Comparison of ENCODE assay signal across 25 mouse cellular contexts in genomic region chr9:51824516-51824915, GRCm38 (mm10). TPM values are rescaled to one million over a fixed set of nuclear protein-coding genes. Genes with fewer than 3 reads are reported as not detected.
DNase-seq lines count a peak whose midpoint lies in the region; ATAC-seq and TF ChIP-seq lines count a peak whose summit lies in the region.
"Had no signal": no experiment of that assay in that cellular context is flagged by ENCODE, and none has a peak within 500 bp of the region (broad histone marks: within the 10 kb centered on the region; RNA-seq: fewer than 3 reads in every experiment).

No protein-coding gene starts in this region.

- H3K27me3 ChIP-seq in heart, adult 2 months (ENCODE audit: control insufficient read depth, insufficient read depth, low read length) = no peaks in the 10 kb centered on the region
- H3K27me3 ChIP-seq in heart, embryonic 12.5 days (replicated peaks) = no peaks in the 10 kb centered on the region
- no peaks in the 10 kb centered on the region for H3K27me3 ChIP-seq in kidney, embryonic 14.5 days (ENCODE audit: control insufficient read depth, insufficient read depth, low read length)
- no peaks in the 10 kb centered on the region for H3K27me3 ChIP-seq in kidney, embryonic 16.5 days (ENCODE audit: insufficient read depth, low read length)
- H3K27me3 ChIP-seq: embryonic facial prominence, embryonic 13.5 days; embryonic facial prominence, embryonic 15.5 days; forebrain, embryonic 12.5 days had no signal

- H3K36me3 ChIP-seq in heart, adult 2 months (ENCODE audit: control insufficient read depth, insufficient read depth, low read length) = peaks cover 3% of the 10 kb centered on the region; the same call in 1 of the 2 replicates
- H3K36me3 ChIP-seq in heart, embryonic 12.5 days = no peaks in the 10 kb centered on the region
- no peaks in the 10 kb centered on the region for H3K36me3 ChIP-seq in kidney, embryonic 14.5 days (ENCODE audit: control insufficient read depth, insufficient read depth, low read length)
- no peaks in the 10 kb centered on the region for H3K36me3 ChIP-seq in kidney, embryonic 16.5 days (ENCODE audit: insufficient read depth, low read length)
- H3K36me3 ChIP-seq: embryonic facial prominence, embryonic 13.5 days; embryonic facial prominence, embryonic 15.5 days; forebrain, embryonic 10.5 days; forebrain, embryonic 12.5 days had no signal

- H3K9me3 ChIP-seq in heart, embryonic 12.5 days (replicated peaks) = no peaks in the 10 kb centered on the region
- H3K9me3 ChIP-seq in kidney, embryonic 14.5 days (ENCODE audit: control insufficient read depth, low read length) = no peaks in the 10 kb centered on the region
- no peaks in the 10 kb centered on the region for H3K9me3 ChIP-seq in kidney, embryonic 16.5 days (ENCODE audit: low read length)
- H3K9me3 ChIP-seq: embryonic facial prominence, embryonic 13.5 days; embryonic facial prominence, embryonic 15.5 days; forebrain, embryonic 10.5 days; forebrain, embryonic 12.5 days had no signal

- TF ChIP-seq POLR2A in heart, adult 2 months (IDR thresholded peaks at IDR 0.05; ENCODE audit: insufficient read depth, low read depth, low read length) = no peak

- peak overlapping the region; percentile 53 for H3K27ac ChIP-seq in heart, adult 2 months
- no peak overlapping the region for H3K27ac ChIP-seq in heart, embryonic 12.5 days (ENCODE audit: poor library complexity, severe bottlenecking)
- no peak overlapping the region for H3K27ac ChIP-seq in kidney, embryonic 14.5 days (ENCODE audit: low read depth, low read length)
- no peak overlapping the region for H3K27ac ChIP-seq in kidney, embryonic 16.5 days (ENCODE audit: low read length)
- H3K27ac ChIP-seq: embryonic facial prominence, embryonic 13.5 days; embryonic facial prominence, embryonic 15.5 days; forebrain, embryonic 10.5 days; forebrain, embryonic 12.5 days had no signal

- no peak for TF ChIP-seq CTCF in heart, adult 2 months (IDR thresholded peaks at IDR 0.05)

- H3K79me2 ChIP-seq in heart, adult 2 months (replicated peaks; ENCODE audit: control insufficient read depth, insufficient read depth, low read length) = no peaks in the 10 kb centered on the region

- no peak for DNase-seq in heart, adult 2 months
- DNase-seq in kidney, adult 8-10 months = no peak
- no peak for DNase-seq in kidney, postnatal 36 days
- DNase-seq: adrenal gland, adult 2 months; adrenal gland, postnatal 10 days; adrenal gland, postnatal 25 days; cerebellum, adult 11 months; cerebellum, adult 18-20 months; cerebellum, adult 8-10 months; cerebellum, adult 9-11 months; cerebellum, postnatal 14 days; cerebellum, postnatal 36 days; embryo, embryonic 11 days had no signal

- no peak overlapping the region for H3K9ac ChIP-seq in heart, adult 2 months (ENCODE audit: low read depth, low read length)
- no peak overlapping the region for H3K9ac ChIP-seq in heart, embryonic 12.5 days
- H3K9ac ChIP-seq in kidney, embryonic 14.5 days (ENCODE audit: low read depth, low read length) = no peak overlapping the region
- no peak overlapping the region for H3K9ac ChIP-seq in kidney, embryonic 16.5 days (replicated peaks; ENCODE audit: low read length)
- H3K9ac ChIP-seq: embryonic facial prominence, embryonic 13.5 days; embryonic facial prominence, embryonic 15.5 days; forebrain, embryonic 12.5 days had no signal

- intact Hi-C loops in heart, adult 2 months (cut with DNase I) = loop anchor here (2.0 kb wide), 1 partner anchor 50 kb away; no protein-coding TSS in a partner anchor

- TF ChIP-seq EP300 in heart, adult 2 months (IDR thresholded peaks at IDR 0.05; ENCODE audit: insufficient read depth, low read depth, low read length) = no peak

- WGBS in heart, adult 2 months = 68% methylated on average over 7 of the region's 7 CpGs
- 81% methylated on average over 7 of the region's 7 CpGs for WGBS in heart, embryonic 12.5 days
- 73% methylated on average over 7 of the region's 7 CpGs for whole genome bisulfite sequencing in kidney, embryonic 14.5 days
- 66% methylated on average over 7 of the region's 7 CpGs for WGBS in kidney, embryonic 16.5 days

- no peak for ATAC-seq in heart, embryonic 12.5 days (ENCODE audit: insufficient number of reproducible peaks, low FRiP score)
- ATAC-seq in kidney, embryonic 14.5 days (ENCODE audit: low FRiP score, low TSS enrichment) = 0 out of 2 replicates have a peak, but pooled peaks have one; percentile 28
- peak; percentile 75 for ATAC-seq in kidney, embryonic 16.5 days (ENCODE audit: low FRiP score, low TSS enrichment)
- ATAC-seq: forebrain, embryonic 14.5 days had no signal

- peaks cover 2% of the 10 kb centered on the region; the same call in 1 of the 2 replicates for H3K4me1 ChIP-seq in heart, adult 2 months (ENCODE audit: control insufficient read depth, insufficient read depth, low read length)
- peaks cover 4% of the 10 kb centered on the region; the same call in 1 of the 2 replicates for H3K4me1 ChIP-seq in heart, embryonic 12.5 days (replicated peaks)
- H3K4me1 ChIP-seq in kidney, embryonic 14.5 days (ENCODE audit: control insufficient read depth, insufficient read depth, low read length) = no peaks in the 10 kb centered on the region
- H3K4me1 ChIP-seq in kidney, embryonic 16.5 days (ENCODE audit: insufficient read depth, low read length) = 0 out of 2 replicates have a peak, but pooled peaks cover 3% of the 10 kb centered on the region
- H3K4me1 ChIP-seq: embryonic facial prominence, embryonic 13.5 days; embryonic facial prominence, embryonic 15.5 days; forebrain, embryonic 10.5 days; forebrain, embryonic 12.5 days had no signal

- no peak overlapping the region for H3K4me2 ChIP-seq in heart, embryonic 12.5 days
- no peak overlapping the region for H3K4me2 ChIP-seq in kidney, embryonic 14.5 days (replicated peaks; ENCODE audit: low read depth, low read length)
- H3K4me2 ChIP-seq in kidney, embryonic 16.5 days (replicated peaks; ENCODE audit: low read depth, low read length) = no peak overlapping the region
- H3K4me2 ChIP-seq: embryonic facial prominence, embryonic 13.5 days; embryonic facial prominence, embryonic 15.5 days; forebrain, embryonic 12.5 days had no signal

- no peak overlapping the region for H3K4me3 ChIP-seq in heart, adult 2 months
- H3K4me3 ChIP-seq in heart, embryonic 12.5 days = no peak overlapping the region
- no peak overlapping the region for H3K4me3 ChIP-seq in kidney, embryonic 14.5 days (ENCODE audit: low read length)
- no peak overlapping the region for H3K4me3 ChIP-seq in kidney, embryonic 16.5 days (ENCODE audit: low read length)
- H3K4me3 ChIP-seq: embryonic facial prominence, embryonic 13.5 days; embryonic facial prominence, embryonic 15.5 days; erythroblast, embryonic 14.5 days; forebrain, embryonic 10.5 days; forebrain, embryonic 12.5 days had no signal

RNA-seq across cellular contexts. Expression of gene Arhgap20, which starts 59.4 kb away (rescaled TPM):
- 10 to 100 TPM; 18.1 to 29.6 TPM for total RNA-seq in heart, adult 2 months (2021)
- polyA plus RNA-seq in heart, adult 2 months (2012; rRNA removed) = 3.5 and 6.2 TPM in 2 replicates
- polyA plus RNA-seq in heart, embryonic 12.5 days (2016; fragmentation: Nextera tagmentation; extraction: Ambion mirVana) = 0.66 and 0.74 TPM in 2 replicates
- polyA plus RNA-seq in kidney, embryonic 14.5 days (2014; fragmentation: Nextera tagmentation; extraction: Ambion mirVana) = 4.8 and 5.7 TPM in 2 replicates
- 3.3 and 3.6 TPM in 2 replicates for polyA plus RNA-seq in kidney, embryonic 16.5 days (2015; fragmentation: Nextera tagmentation; extraction: Ambion mirVana)
- total RNA-seq: common myeloid progenitor, adult 5-6 weeks; MEL had no signal
- polyA plus RNA-seq: C2C12; erythroblast, embryonic 14.5 days had no signal
